Mouse (Mus musculus): ENCODE data around the gene Glb1.

- peak; percentile 93 for TF ChIP-seq CTCF (IDR thresholded peaks at IDR 0.05; ENCODE audit: borderline replicate concordance, control insufficient read depth, extremely low read depth, insufficient read depth, low read length, poor library complexity)
- TF ChIP-seq POLR2A (IDR thresholded peaks at IDR 0.05; ENCODE audit: control insufficient read depth, extremely low read depth, insufficient read depth, low read length, poor library complexity), result no peak
These were observed 97.3 kb downstream of the Glb1 start for GRCm38 (mm10) chr9:114498218-114498617.
